Mouse (Mus musculus) adrenal gland, postnatal 14 days (tissue): Measurements from ENCODE around the gene Rps26. TPM values are rescaled to one million over a fixed set of nuclear protein-coding genes. Genes with fewer than 3 reads are reported as not detected.

Source experiments
- microRNA-seq, 2 experiments: library from miRNA; unstranded; fragments of <30 nt; microRNA quantifications; one replicate each; pipeline ENCODE4 v1.2.0; 2021
- total RNA-seq: library from RNA; stranded (reverse); gene quantifications from 2 replicates; pipeline ENCODE4 v1.2.3, GENCODE M21; 2021

Gene Rps26
- total RNA-seq, 1 experiment from 2014 or later = 748 TPM

Small RNAs within 50 kb of the gene (microRNA-seq; reads per million reads assigned to microRNA genes)
- gene Mir6917 = 0 reads per million in 2 experiments

Other genes starting within 250 kb of the Rps26 start
- gene Ankrd52, start 249.6 kb downstream of the Rps26 start, total RNA-seq = 66.7 and 66.9 TPM in 2 replicates
- gene Slc39a5, start 225.5 kb downstream of the Rps26 start, total RNA-seq = 0.78 TPM in 1 of 2 replicates, not detected in the other
- gene Nabp2, start 215.3 kb downstream of the Rps26 start, total RNA-seq = 59.8 and 65.2 TPM in 2 replicates
- gene Rnf41, start 215.1 kb downstream of the Rps26 start, total RNA-seq = 38.4 and 40.2 TPM in 2 replicates
- gene Smarcc2, start 167.5 kb downstream of the Rps26 start, total RNA-seq = 107 and 108 TPM in 2 replicates
- gene Myl6, start 132.6 kb downstream of the Rps26 start, total RNA-seq = 800 and 862 TPM in 2 replicates
- gene Myl6b, start 128.1 kb downstream of the Rps26 start, total RNA-seq = 4.7 and 5.0 TPM in 2 replicates
- 28.5 and 36.9 TPM in 2 replicates for gene Esyt1, start 100.9 kb downstream of the Rps26 start, total RNA-seq
- gene Zc3h10, start 79.0 kb downstream of the Rps26 start, total RNA-seq = 12.6 and 13.5 TPM in 2 replicates
- gene Rpl41, start 77.4 kb downstream of the Rps26 start, total RNA-seq = 2,356 and 2,777 TPM in 2 replicates
- gene Pa2g4, start 60.8 kb downstream of the Rps26 start, total RNA-seq = 93.5 and 107 TPM in 2 replicates
- 4.4 and 9.1 TPM in 2 replicates for gene Erbb3, start 37.1 kb downstream of the Rps26 start, total RNA-seq
- 0.74 and 2.0 TPM in 2 replicates for gene Ikzf4, start 19.2 kb upstream of the Rps26 start, total RNA-seq
- 22.1 and 30.0 TPM in 2 replicates for gene Suox, start 47.3 kb upstream of the Rps26 start, total RNA-seq
- gene Rab5b, start 69.5 kb upstream of the Rps26 start, total RNA-seq = 91.4 and 96.4 TPM in 2 replicates
- gene Pmel, start 77.4 kb upstream of the Rps26 start, total RNA-seq = 1.5 and 2.3 TPM in 2 replicates
- 30.7 and 31.1 TPM in 2 replicates for gene Cdk2, start 78.3 kb upstream of the Rps26 start, total RNA-seq
- gene Dgka, start 118.1 kb upstream of the Rps26 start, total RNA-seq = 14.3 and 36.2 TPM in 2 replicates
- 22.3 and 29.1 TPM in 2 replicates for gene Pym1, start 121.1 kb upstream of the Rps26 start, total RNA-seq
- gene Mmp19, start 164.2 kb upstream of the Rps26 start, total RNA-seq = 24.6 and 30.9 TPM in 2 replicates
- gene Dnajc14, start 177.3 kb upstream of the Rps26 start, total RNA-seq = 60.0 and 60.9 TPM in 2 replicates
- gene Tmem198b, start 177.6 kb upstream of the Rps26 start, total RNA-seq = 10.3 and 11.8 TPM in 2 replicates
- gene Sarnp, start 190.6 kb upstream of the Rps26 start, total RNA-seq = 60.7 and 62.6 TPM in 2 replicates
- gene Ormdl2, start 194.9 kb upstream of the Rps26 start, total RNA-seq = 31.2 and 32.5 TPM in 2 replicates